Mouse (Mus musculus) liver, embryonic 15.5 days (tissue): Measurements from ENCODE around the gene Dtl. TPM values are rescaled to one million over a fixed set of nuclear protein-coding genes. Genes with fewer than 3 reads are reported as not detected.

ENCODE experiments used
- ATAC-seq: fragments of 200-750 bp; cut with Nextera tagmentation; 2 replicates; pipeline ENCODE4 v1.8.0; 2017; ENCODE audit warnings: moderate number of reproducible peaks, mild to moderate bottlenecking, moderate library complexity; ENCODE audit not compliant: insufficient read depth
- H3K27ac ChIP-seq: fragments of 300-500 bp; sonication (generic); replicated peaks from 2 replicates; pipeline ENCODE4 v1.5.1; 2015; ENCODE audit warnings: mild to moderate bottlenecking, inconsistent platforms
- H3K27me3 ChIP-seq: fragments of 300-500 bp; sonication (generic); 2 replicates; pipeline ENCODE4 v1.6.1; 2015; ENCODE audit warnings: mild to moderate bottlenecking, inconsistent platforms
- H3K36me3 ChIP-seq: fragments of 300-500 bp; sonication (generic); replicated peaks from 2 replicates; pipeline ENCODE4 v1.6.1; 2015; ENCODE audit warnings: moderate library complexity, mild to moderate bottlenecking, inconsistent platforms
- H3K4me1 ChIP-seq: fragments of 300-500 bp; sonication (generic); replicated peaks from 2 replicates; pipeline ENCODE4 v1.6.1; 2015; ENCODE audit warnings: inconsistent platforms
- H3K4me2 ChIP-seq: fragments of 300-500 bp; sonication (generic); 2 replicates; pipeline ENCODE4 v1.6.1; 2015; ENCODE audit warnings: moderate library complexity, mild to moderate bottlenecking, inconsistent platforms
- H3K4me3 ChIP-seq: fragments of 300-500 bp; sonication (generic); replicated peaks from 2 replicates; pipeline ENCODE4 v1.5.1; 2015; ENCODE audit warnings: mild to moderate bottlenecking, inconsistent platforms
- H3K9ac ChIP-seq: fragments of 300-500 bp; sonication (generic); 2 replicates; pipeline ENCODE4 v1.6.1; 2015; ENCODE audit warnings: moderate library complexity, mild to moderate bottlenecking, inconsistent platforms
- H3K9me3 ChIP-seq: fragments of 300-500 bp; sonication (generic); replicated peaks from 2 replicates; pipeline ENCODE4 v1.6.1; 2016; ENCODE audit warnings: inconsistent platforms
- WGBS: fragments of 180-500 bp; shearing (Covaris S2); methylation state at CpG from one replicate; pipeline ENCODE4 v1.1.7; 2015; ENCODE audit warnings: mixed read lengths; ENCODE audit not compliant: insufficient replicate concordance; 5-methylcytosine and 5-hydroxymethylcytosine counted together
- polyA plus RNA-seq: library from polyadenylated mRNA; unstranded; fragments of >200 nt; fragmentation: Nextera tagmentation; extraction: Ambion mirVana; gene quantifications from 2 replicates; pipeline ENCODE4 v1.2.1, GENCODE M21; 2015

The Dtl gene
- polyA plus RNA-seq, 1 experiment from 2014 or later, result 29.5 TPM

- H3K4me2 ChIP-seq, result no peak overlapping the region
- no peaks in the 10 kb centered on the region for H3K4me1 ChIP-seq
- peaks cover 97% of the 10 kb centered on the region for H3K36me3 ChIP-seq
- H3K27ac ChIP-seq, result no peak overlapping the region
- H3K4me3 ChIP-seq, result no peak overlapping the region
- no peak overlapping the region for H3K9ac ChIP-seq
- H3K9me3 ChIP-seq, result no peaks in the 10 kb centered on the region
- no peaks in the 10 kb centered on the region for H3K27me3 ChIP-seq
- WGBS, result 89% methylated on average over 1 of the region's 1 CpGs
- no peak for ATAC-seq
Observed at GRCm38 (mm10) chr1:191609578-191609977, 34.2 kb upstream of the Dtl start.

DNA sequence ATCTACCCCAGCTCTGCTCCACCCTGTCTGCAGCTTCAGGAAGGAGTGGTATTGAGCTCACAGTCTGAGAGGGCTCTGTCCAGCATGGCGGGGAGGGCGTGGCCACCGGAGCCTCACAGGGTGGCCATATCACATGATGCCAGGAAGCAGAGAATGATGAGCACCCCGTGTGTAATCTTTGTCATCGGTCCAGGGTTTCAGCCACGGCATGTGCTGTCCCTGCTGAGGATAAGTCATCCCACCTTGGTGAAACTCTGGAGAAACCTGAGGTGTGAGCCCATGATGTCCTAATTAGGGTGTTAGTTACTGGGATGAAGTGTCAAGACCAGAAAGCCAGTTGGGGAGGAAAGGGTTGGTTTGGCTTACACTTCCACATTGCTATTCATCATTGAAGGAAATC, 33.7 kb upstream of the Dtl start:
- Histone ChIP-seq H3K4me3 (no peak overlapping the region), H3K36me3 (peaks cover 97% of the 10 kb centered on the region), H3K27ac (no peak overlapping the region), H3K4me1 (no peaks in the 10 kb centered on the region), H3K9ac (no peak overlapping the region), H3K27me3 (no peaks in the 10 kb centered on the region), H3K9me3 (no peaks in the 10 kb centered on the region), H3K4me2 (no peak overlapping the region)
- no peak for ATAC-seq
- 67% methylated on average over 6 of the region's 6 CpGs for WGBS

GRCm38 (mm10) chr1:191604690-191605089, 29.3 kb upstream of the Dtl start:
- no peaks in the 10 kb centered on the region for H3K4me1 ChIP-seq
- H3K4me3 ChIP-seq, result no peak overlapping the region
- ATAC-seq, result no peak
- no peak overlapping the region for H3K4me2 ChIP-seq
- no peak overlapping the region for H3K27ac ChIP-seq
- H3K9me3 ChIP-seq, result no peaks in the 10 kb centered on the region
- H3K27me3 ChIP-seq, result no peaks in the 10 kb centered on the region
- 78% methylated on average over 3 of the region's 3 CpGs for WGBS
- no peak overlapping the region for H3K9ac ChIP-seq
- peaks cover 81% of the 10 kb centered on the region for H3K36me3 ChIP-seq

DNA sequence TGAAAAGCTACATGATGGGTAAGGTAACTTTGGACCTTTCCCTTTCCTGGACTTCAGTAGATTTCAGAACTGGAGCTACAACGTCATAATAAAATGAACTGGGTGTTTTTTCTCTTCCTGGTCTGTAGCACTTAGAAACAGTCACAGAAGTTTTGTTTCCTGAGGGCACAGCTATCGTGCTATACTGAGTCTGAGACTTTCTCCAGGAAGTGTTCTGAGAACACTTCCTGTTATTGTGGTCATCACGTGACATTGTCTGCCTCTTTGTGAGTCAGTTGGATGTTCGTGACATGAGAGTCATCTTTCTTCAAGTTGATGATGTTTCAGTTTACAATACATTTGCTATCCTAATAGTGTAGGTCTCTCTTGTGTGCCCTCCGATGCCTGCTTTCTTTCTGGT, 23.9 kb upstream of the Dtl start:
- ATAC-seq, result no peak
- Histone ChIP-seq H3K4me1 (no peaks in the 10 kb centered on the region), H3K27ac (no peak overlapping the region), H3K36me3 (peaks cover 76% of the 10 kb centered on the region), H3K9me3 (no peaks in the 10 kb centered on the region), H3K4me2 (no peak overlapping the region), H3K27me3 (no peaks in the 10 kb centered on the region), H3K9ac (no peak overlapping the region), H3K4me3 (no peak overlapping the region)
- WGBS, result 46% methylated on average over 5 of the region's 5 CpGs

GRCm38 (mm10) chr1:191596076-191596475, 20.7 kb upstream of the Dtl start:
- H3K9me3 ChIP-seq, result no peaks in the 10 kb centered on the region
- H3K4me2 ChIP-seq, result no peak overlapping the region
- H3K27ac ChIP-seq, result no peak overlapping the region
- H3K9ac ChIP-seq, result no peak overlapping the region
- ATAC-seq, result no peak
- 90% methylated on average over 8 of the region's 8 CpGs for WGBS
- H3K27me3 ChIP-seq, result no peaks in the 10 kb centered on the region
- peaks cover 85% of the 10 kb centered on the region for H3K36me3 ChIP-seq
- no peak overlapping the region for H3K4me3 ChIP-seq
- no peaks in the 10 kb centered on the region for H3K4me1 ChIP-seq

- 78% methylated on average over 12 of the region's 12 CpGs for WGBS
- no peak overlapping the region for H3K27ac ChIP-seq
- no peak for ATAC-seq
- no peak overlapping the region for H3K9ac ChIP-seq
- no peak overlapping the region for H3K4me3 ChIP-seq
- no peaks in the 10 kb centered on the region for H3K9me3 ChIP-seq
- peaks cover 87% of the 10 kb centered on the region for H3K36me3 ChIP-seq
- H3K27me3 ChIP-seq, result no peaks in the 10 kb centered on the region
- H3K4me2 ChIP-seq, result peak overlapping the region; percentile 15; the same call in 1 of the 2 replicates
- H3K4me1 ChIP-seq, result no peaks in the 10 kb centered on the region
Observed at GRCm38 (mm10) chr1:191592016-191592720, 16.8 kb upstream of the Dtl start.

DNA sequence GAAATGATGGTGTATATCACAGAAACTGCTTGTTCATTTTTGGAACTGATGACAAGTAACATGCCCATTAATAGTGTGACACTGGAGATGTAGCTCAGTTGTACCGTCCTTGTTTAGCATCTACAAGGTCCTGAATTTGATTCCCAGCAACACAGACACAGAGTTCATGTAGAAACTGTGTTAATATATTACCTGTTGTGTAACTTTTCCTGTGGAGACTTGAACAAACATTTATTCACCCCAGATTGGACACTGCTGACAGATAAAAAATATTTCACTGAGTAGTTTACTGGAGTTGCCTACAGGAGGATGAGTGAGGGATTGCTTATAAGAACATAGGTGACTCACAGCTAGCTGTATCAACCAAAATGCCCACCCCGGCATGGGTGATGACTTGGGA, 13.4 kb upstream of the Dtl start:
- 71% methylated on average over 2 of the region's 2 CpGs for WGBS
- H3K4me1 ChIP-seq, result no peaks in the 10 kb centered on the region
- no peak overlapping the region for H3K9ac ChIP-seq
- ATAC-seq, result no peak
- no peak overlapping the region for H3K4me3 ChIP-seq
- no peaks in the 10 kb centered on the region for H3K27me3 ChIP-seq
- no peak overlapping the region for H3K27ac ChIP-seq
- H3K4me2 ChIP-seq, result no peak overlapping the region
- no peaks in the 10 kb centered on the region for H3K9me3 ChIP-seq
- H3K36me3 ChIP-seq, result peaks cover 89% of the 10 kb centered on the region

GRCm38 (mm10) chr1:191587062-191587461, 11.7 kb upstream of the Dtl start:
- no peak overlapping the region for H3K4me3 ChIP-seq
- no peaks in the 10 kb centered on the region for H3K9me3 ChIP-seq
- WGBS, result 81% methylated on average over 3 of the region's 3 CpGs
- no peak overlapping the region for H3K4me2 ChIP-seq
- no peak overlapping the region for H3K27ac ChIP-seq
- H3K4me1 ChIP-seq, result no peaks in the 10 kb centered on the region
- no peak overlapping the region for H3K9ac ChIP-seq
- ATAC-seq, result no peak
- H3K27me3 ChIP-seq, result no peaks in the 10 kb centered on the region
- peaks cover 90% of the 10 kb centered on the region for H3K36me3 ChIP-seq

DNA sequence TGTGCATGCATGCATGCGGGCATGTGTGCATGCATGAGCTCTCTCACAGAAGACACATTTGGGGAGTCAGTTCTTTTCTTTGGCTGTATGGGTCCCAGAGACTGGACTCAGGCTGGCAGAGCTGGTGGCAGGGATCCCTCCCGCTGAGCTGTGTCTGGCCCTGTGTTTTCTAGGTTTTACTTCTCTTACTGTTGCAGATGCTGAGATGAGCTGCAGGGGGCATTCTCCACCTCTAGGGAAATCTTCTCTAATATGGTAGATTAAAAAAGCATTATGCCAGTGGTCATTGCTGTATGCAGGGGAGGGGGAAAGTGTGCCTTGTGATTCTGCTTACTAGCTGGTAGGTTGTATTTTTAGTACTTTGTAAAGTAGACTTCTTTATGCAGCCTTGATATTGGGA, 10.4 kb upstream of the Dtl start:
- no peak overlapping the region for H3K4me2 ChIP-seq
- no peak overlapping the region for H3K27ac ChIP-seq
- H3K9me3 ChIP-seq, result no peaks in the 10 kb centered on the region
- no peaks in the 10 kb centered on the region for H3K27me3 ChIP-seq
- ATAC-seq, result no peak
- no peak overlapping the region for H3K4me3 ChIP-seq
- H3K9ac ChIP-seq, result no peak overlapping the region
- no peaks in the 10 kb centered on the region for H3K4me1 ChIP-seq
- H3K36me3 ChIP-seq, result peaks cover 80% of the 10 kb centered on the region
- 81% methylated on average over 2 of the region's 2 CpGs for WGBS

- Histone ChIP-seq H3K36me3 (peaks cover 79% of the 10 kb centered on the region), H3K9me3 (no peaks in the 10 kb centered on the region), H3K4me2 (no peak overlapping the region), H3K27ac (no peak overlapping the region), H3K4me3 (no peak overlapping the region), H3K27me3 (no peaks in the 10 kb centered on the region), H3K9ac (no peak overlapping the region), H3K4me1 (no peaks in the 10 kb centered on the region)
- ATAC-seq, result no peak
- 82% methylated on average over 4 of the region's 4 CpGs for WGBS
Observed at GRCm38 (mm10) chr1:191584483-191584882, 9.1 kb upstream of the Dtl start.

GRCm38 (mm10) chr1:191583836-191584235, 8.5 kb upstream of the Dtl start:
- no peak overlapping the region for H3K4me3 ChIP-seq
- H3K36me3 ChIP-seq, result peaks cover 75% of the 10 kb centered on the region
- WGBS, result 77% methylated on average over 4 of the region's 4 CpGs
- no peaks in the 10 kb centered on the region for H3K9me3 ChIP-seq
- no peak overlapping the region for H3K4me2 ChIP-seq
- no peak overlapping the region for H3K27ac ChIP-seq
- no peaks in the 10 kb centered on the region for H3K4me1 ChIP-seq
- no peak for ATAC-seq
- H3K27me3 ChIP-seq, result no peaks in the 10 kb centered on the region
- no peak overlapping the region for H3K9ac ChIP-seq

DNA sequence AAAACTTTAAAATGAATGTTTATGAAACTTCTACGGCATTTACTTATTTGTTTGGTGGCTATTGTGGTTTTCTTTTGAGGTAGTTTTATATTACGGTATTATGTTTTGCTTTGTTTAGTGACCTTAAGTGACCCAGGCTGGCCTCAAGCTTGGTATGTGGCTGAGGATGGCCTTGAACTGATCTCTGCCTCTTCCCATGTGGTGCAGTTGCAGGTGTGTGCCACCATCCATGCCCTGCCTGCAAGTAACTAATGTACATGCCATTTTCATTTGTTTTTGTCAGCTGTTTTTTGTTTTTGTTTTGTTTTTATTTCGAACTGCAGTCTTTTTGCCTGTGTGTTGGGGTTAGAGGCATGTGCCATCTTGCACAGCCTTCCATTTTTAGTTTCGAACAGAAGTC, 6.3 kb upstream of the Dtl start:
- Histone ChIP-seq H3K27me3 (no peaks in the 10 kb centered on the region), H3K36me3 (peaks cover 58% of the 10 kb centered on the region), H3K4me3 (no peak overlapping the region), H3K9me3 (no peaks in the 10 kb centered on the region), H3K4me1 (peaks cover 15% of the 10 kb centered on the region), H3K27ac (no peak overlapping the region), H3K9ac (no peak overlapping the region), H3K4me2 (no peak overlapping the region)
- 81% methylated on average over 4 of the region's 4 CpGs for WGBS
- ATAC-seq, result no peak
